Mouse (Mus musculus): ENCODE data around the gene Mad2l2.
A peak's percentile ranks its signal among the peaks of the same experiment; 100 is the strongest.

Mad2l2 gene

GRCm38 (mm10) chr4:148149540-148149939, 19.4 kb downstream of the Mad2l2 start:
- peak; percentile 43 for DNase-seq

- no peak for DNase-seq
Measured at GRCm38 (mm10) chr4:148150242-148150641, 20.1 kb downstream of the Mad2l2 start.

- DNase-seq: no peak
Measured at GRCm38 (mm10) chr4:148150953-148151266, 20.7 kb downstream of the Mad2l2 start.

GRCm38 (mm10) chr4:148151267-148152168, 21.3 kb downstream of the Mad2l2 start, which contains the start of gene Fbxo6:
Gene Fbxo6 (minus strand): TSS chr4:148152140.
- peak; percentile 94 for DNase-seq

DNA sequence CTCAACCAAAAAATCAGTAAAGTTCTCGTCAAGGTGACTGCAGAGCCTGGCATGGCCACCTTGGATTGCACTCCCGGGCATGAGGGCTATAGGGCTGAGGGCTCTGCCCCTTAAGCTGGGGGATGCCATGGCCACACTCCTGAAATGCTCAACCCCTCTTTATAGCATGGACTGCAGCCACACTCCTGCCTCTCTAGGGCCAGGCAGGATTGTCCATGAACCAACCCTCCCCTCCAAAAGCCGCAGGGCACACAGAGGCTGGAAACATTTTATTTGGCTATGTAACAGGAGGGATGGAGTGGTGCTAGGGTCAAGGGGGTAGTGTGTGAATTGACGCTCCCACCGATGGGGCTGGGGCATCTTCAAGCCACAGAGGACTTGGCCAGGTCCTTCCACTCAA, 22.4 kb downstream of the Mad2l2 start:
- DNase-seq: no peak

- no peak for DNase-seq
Measured at GRCm38 (mm10) chr4:148154006-148154405, 23.8 kb downstream of the Mad2l2 start.

DNA sequence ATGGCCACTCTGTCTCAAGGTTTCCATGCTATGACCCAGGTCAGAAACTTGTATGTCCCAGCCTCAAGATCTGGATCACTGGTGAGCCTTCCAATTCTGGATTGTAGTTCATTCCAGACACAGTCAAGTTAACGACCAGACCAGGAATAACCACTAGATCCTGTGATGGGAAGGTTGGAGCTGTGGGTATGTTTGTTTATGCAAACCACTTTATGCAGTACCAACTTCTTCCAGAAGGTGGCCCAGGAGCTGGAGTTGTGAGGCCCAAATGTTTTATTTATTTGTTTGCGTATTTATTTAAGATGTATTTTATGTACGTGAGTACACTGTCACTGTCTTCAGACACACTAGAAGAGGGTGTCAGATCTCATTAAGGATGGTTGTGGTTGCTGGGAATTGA, 24.8 kb downstream of the Mad2l2 start:
- DNase-seq: peak; percentile 59

GRCm38 (mm10) chr4:148158436-148159348, 28.5 kb downstream of the Mad2l2 start:
- no peak for DNase-seq

- DNase-seq: peak; percentile 94
Measured at GRCm38 (mm10) chr4:148159544-148160435, 29.6 kb downstream of the Mad2l2 start.

GRCm38 (mm10) chr4:148160436-148161390, 30.5 kb downstream of the Mad2l2 start, which contains the start of the genes Fbxo44 and Fbxo2:
Gene Fbxo44 (minus strand): TSS chr4:148160482.
Gene Fbxo2 (plus strand): TSS chr4:148160621.
- no peak for DNase-seq

- peak; percentile 81 for DNase-seq
Measured at GRCm38 (mm10) chr4:148164002-148164439, 33.8 kb downstream of the Mad2l2 start.

- no peak for DNase-seq
Measured at GRCm38 (mm10) chr4:148164461-148164860, 34.3 kb downstream of the Mad2l2 start.

DNA sequence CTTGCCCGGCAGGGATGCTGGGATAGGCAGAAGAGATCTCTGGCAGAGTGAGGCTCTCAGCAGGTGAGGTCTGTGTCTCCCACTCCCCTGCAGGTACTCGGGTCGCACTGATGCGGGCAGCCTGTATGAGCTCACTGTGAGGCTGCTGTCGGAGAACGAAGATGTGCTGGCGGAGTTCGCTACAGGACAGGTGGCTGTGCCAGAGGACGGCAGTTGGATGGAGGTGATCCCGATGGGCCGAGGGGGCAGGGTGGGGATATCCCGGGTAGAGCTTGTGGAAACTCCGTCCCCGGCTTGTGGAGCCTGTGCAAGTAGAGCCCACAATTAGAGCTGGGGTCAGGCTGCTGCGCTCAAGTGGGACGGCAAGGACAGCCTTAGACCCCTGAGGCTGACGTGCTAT, 35.4 kb downstream of the Mad2l2 start:
- no peak for DNase-seq

DNA sequence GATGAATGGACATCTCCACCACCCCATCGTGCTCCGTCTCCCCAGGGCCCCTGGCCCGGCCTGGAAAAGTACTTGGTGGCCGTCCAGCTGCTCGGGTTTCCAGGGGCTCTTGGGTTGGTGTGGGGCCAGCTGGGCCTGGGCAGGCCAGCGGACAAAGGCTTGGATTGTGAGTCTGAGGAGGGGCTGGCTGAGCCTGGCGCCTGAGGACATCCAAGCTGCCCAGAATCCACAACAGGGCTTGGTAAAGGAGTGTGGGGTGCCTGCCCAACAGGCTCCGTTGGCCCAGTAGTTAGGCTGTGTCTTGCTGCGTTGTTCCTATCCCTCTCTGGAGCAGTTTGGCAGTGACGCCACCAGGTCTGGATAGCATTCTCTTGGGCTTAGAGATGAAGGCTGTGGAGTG, 36.2 kb downstream of the Mad2l2 start:
- DNase-seq: no peak

GRCm38 (mm10) chr4:148166986-148167385, 36.8 kb downstream of the Mad2l2 start:
- peak; percentile 84 for DNase-seq

GRCm38 (mm10) chr4:148168287-148168686, 38.1 kb downstream of the Mad2l2 start:
- peak; percentile 68 for DNase-seq

GRCm38 (mm10) chr4:148169586-148169985, 39.4 kb downstream of the Mad2l2 start:
- DNase-seq: no peak

DNA sequence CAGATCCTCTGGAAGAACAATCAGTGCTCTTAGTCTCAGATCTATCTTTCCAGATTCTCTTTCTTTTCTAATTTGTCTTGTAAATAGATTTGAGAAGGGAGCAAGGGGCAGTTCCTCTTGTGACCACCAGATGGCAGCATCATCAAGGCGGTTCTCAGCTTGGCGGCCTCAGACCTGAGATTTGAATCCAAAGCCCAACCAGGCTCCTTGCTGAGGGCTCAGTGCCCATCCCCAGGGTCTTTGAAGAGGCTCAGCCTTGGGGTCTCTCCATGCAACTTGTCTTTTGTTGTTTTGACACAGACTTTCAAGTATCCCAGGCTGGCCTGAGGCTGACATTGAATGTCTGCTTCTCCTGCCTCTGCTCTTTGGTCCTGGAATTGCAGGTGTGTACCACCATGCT, 40.7 kb downstream of the Mad2l2 start:
- DNase-seq: peak; percentile 54

DNA sequence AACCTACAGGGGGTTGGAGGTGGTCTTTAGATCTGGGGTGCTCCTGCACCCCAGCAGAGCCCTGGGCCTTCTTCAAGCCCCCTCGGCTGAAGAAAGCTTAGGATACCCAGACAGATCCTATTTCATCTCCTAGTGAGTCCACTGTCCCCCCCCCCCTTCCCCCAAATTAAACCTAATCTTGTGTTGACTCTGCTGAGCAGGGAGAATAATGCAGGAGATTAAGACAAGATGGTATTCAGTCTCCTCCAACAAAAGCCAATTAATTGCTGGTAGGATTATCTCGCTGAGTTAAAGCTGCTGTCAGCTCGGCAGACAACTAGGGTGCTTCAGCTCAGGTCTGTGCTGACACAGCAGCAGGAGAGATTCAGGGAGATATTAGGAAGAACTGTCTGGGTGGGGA, 41.1 kb downstream of the Mad2l2 start:
- DNase-seq: no peak

DNA sequence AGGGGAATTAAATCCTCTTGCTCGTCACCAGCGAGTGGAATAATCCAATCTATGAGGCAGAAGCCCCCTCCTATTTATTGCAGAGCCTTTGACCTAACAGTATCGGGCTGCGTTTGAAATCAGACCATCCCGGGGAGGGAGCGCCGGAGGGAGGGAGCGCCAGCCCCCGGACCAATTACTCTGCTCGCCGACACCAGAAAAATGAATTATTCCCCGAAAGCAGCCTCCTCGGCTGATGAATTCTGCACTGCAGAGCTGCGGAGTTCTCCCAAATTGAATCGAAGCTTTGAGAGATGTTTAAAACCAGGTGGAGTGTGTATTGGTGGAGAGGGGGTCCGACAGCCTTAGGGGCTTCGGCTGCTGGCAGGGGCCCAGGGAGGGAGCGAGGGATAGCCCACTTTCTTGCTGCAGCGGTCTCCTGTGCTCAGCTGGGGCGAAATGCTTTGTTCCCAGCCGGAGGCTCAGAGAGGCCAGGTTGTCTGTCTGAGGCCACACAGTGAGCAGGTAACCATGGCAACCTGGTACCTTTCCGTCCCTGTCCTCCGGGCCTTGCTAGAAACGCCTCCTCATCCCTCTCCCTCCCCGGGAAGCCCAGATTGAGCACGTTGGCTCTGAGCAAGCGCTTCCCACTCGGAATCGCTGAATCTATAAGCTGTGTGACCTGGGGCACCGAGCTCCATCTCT, 43.8 kb downstream of the Mad2l2 start:
- no peak for DNase-seq

DNA sequence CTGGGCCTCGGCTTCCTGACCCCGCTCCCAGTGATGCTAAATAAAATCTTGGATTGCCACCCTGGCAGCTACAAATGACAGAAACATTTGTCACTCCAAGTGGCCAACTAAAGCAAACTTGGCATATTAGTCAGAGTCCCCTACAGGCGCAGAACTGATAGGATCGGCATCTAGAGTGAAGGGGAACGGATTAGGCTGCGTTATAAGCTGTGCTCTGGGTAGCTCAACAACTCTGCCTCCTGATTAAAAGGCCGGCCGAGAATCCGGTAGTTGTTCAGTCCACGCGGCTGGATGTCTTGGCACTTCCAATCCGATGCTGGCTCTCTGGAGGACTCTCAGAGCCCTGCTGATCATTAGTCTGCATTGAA, 44.3 kb downstream of the Mad2l2 start:
- DNase-seq: no peak
